Mouse (Mus musculus): ENCODE results near the gene Sgcd.

Gene Sgcd

GRCm38 (mm10) chr11:47032318-47032717 lies 956.5 kb downstream of the Sgcd start:
- intact Hi-C loops (cut with DNase I) = no loop called here

- intact Hi-C loops (cut with DNase I) = no loop called here
These were observed 967.9 kb downstream of the Sgcd start for GRCm38 (mm10) chr11:47020874-47021273.

- intact Hi-C loops (cut with DNase I) = no loop called here
These were observed 970.6 kb downstream of the Sgcd start for GRCm38 (mm10) chr11:47018139-47018538.

GRCm38 (mm10) chr11:47015683-47016082 lies 973.1 kb downstream of the Sgcd start:
- intact Hi-C loops (cut with DNase I) = no loop called here

GRCm38 (mm10) chr11:47014278-47014677 lies 974.5 kb downstream of the Sgcd start:
- intact Hi-C loops (cut with DNase I) = no loop called here

GRCm38 (mm10) chr11:47010166-47010565 lies 978.6 kb downstream of the Sgcd start:
- intact Hi-C loops (cut with DNase I) = no loop called here

GRCm38 (mm10) chr11:47005301-47005875 lies 983.4 kb downstream of the Sgcd start:
- intact Hi-C loops (cut with DNase I) = no loop called here

GRCm38 (mm10) chr11:46939311-46939710 lies 1049.5 kb downstream of the Sgcd start:
- intact Hi-C loops (cut with DNase I) = no loop called here

- intact Hi-C loops (cut with DNase I) = no loop called here
These were observed 1063.8 kb downstream of the Sgcd start for GRCm38 (mm10) chr11:46924946-46925345.

GRCm38 (mm10) chr11:46920244-46920643 lies 1068.5 kb downstream of the Sgcd start:
- intact Hi-C loops (cut with DNase I) = no loop called here

- intact Hi-C loops (cut with DNase I) = no loop called here
These were observed 1076.0 kb downstream of the Sgcd start for GRCm38 (mm10) chr11:46912656-46913237.

- intact Hi-C loops (cut with DNase I) = no loop called here
These were observed 1084.5 kb downstream of the Sgcd start for GRCm38 (mm10) chr11:46904281-46904680.

- intact Hi-C loops (cut with DNase I) = no loop called here
These were observed 1099.7 kb downstream of the Sgcd start for GRCm38 (mm10) chr11:46889093-46889492.

- intact Hi-C loops (cut with DNase I) = no loop called here
These were observed 1106.3 kb downstream of the Sgcd start for GRCm38 (mm10) chr11:46882456-46882855.

- intact Hi-C loops (cut with DNase I) = no loop called here
These were observed 1113.0 kb downstream of the Sgcd start for GRCm38 (mm10) chr11:46875774-46876173.

GRCm38 (mm10) chr11:46868594-46868993 lies 1120.2 kb downstream of the Sgcd start:
- intact Hi-C loops (cut with DNase I) = loop anchor here (10.0 kb wide), 1 partner anchor 516 kb away; no protein-coding TSS in a partner anchor

GRCm38 (mm10) chr11:46864809-46865208 lies 1124.0 kb downstream of the Sgcd start:
- intact Hi-C loops (cut with DNase I) = loop anchor here (10.0 kb wide), 1 partner anchor 520 kb away; no protein-coding TSS in a partner anchor

- intact Hi-C loops (cut with DNase I) = no loop called here
These were observed 1140.4 kb downstream of the Sgcd start for GRCm38 (mm10) chr11:46848221-46848971.

GRCm38 (mm10) chr11:46847827-46848220 lies 1140.9 kb downstream of the Sgcd start:
- intact Hi-C loops (cut with DNase I) = no loop called here

GRCm38 (mm10) chr11:46846661-46847060 lies 1142.1 kb downstream of the Sgcd start:
- intact Hi-C loops (cut with DNase I) = no loop called here
